Mouse (Mus musculus): ENCODE measurements around the gene Txndc11. TPM values are rescaled to one million over a fixed set of nuclear protein-coding genes. Genes with fewer than 3 reads are reported as not detected.

Txndc11 gene
- polyA plus RNA-seq (2014; fragmentation: Illumina TruSeq; extraction: RNeasy Lipid Tissue Mini Kit (QIAGEN cat#74804); ENCODE audit: low read depth, low replicate concordance) = 9.1 TPM

GRCm38 (mm10) chr16:11134348-11135344 lies at the start of gene Txndc11:
TSS of gene Txndc11 (minus strand) at chr16:11134650.

GRCm38 (mm10) chr16:11176208-11176883 lies 41.9 kb upstream of the Txndc11 start, which contains the start of gene Zc3h7a:
TSS of gene Zc3h7a (minus strand) at chr16:11176393.

GRCm38 (mm10) chr16:11066029-11066832 lies 68.2 kb downstream of the Txndc11 start, which contains the start of gene Litaf:
TSS of gene Litaf (minus strand) at chr16:11066157.

GRCm38 (mm10) chr16:11060645-11061044 lies 73.8 kb downstream of the Txndc11 start, which contains the start of gene Snn:
TSS of gene Snn (plus strand) at chr16:11060945.

Other genes with a start within 250 kb of the Txndc11 start
- 5.4 TPM for gene Snn, start 73.7 kb downstream of the Txndc11 start, polyA plus RNA-seq (2014; fragmentation: Illumina TruSeq; extraction: RNeasy Lipid Tissue Mini Kit (QIAGEN cat#74804); ENCODE audit: low read depth, low replicate concordance)
- gene Litaf, start 68.5 kb downstream of the Txndc11 start, polyA plus RNA-seq (2014; fragmentation: Illumina TruSeq; extraction: RNeasy Lipid Tissue Mini Kit (QIAGEN cat#74804); ENCODE audit: low read depth, low replicate concordance) = 11.7 TPM
- 167 TPM for gene Zc3h7a, start 41.7 kb upstream of the Txndc11 start, polyA plus RNA-seq (2014; fragmentation: Illumina TruSeq; extraction: RNeasy Lipid Tissue Mini Kit (QIAGEN cat#74804); ENCODE audit: low read depth, low replicate concordance)
- gene Rsl1d1, start 68.7 kb upstream of the Txndc11 start, polyA plus RNA-seq (2014; fragmentation: Illumina TruSeq; extraction: RNeasy Lipid Tissue Mini Kit (QIAGEN cat#74804); ENCODE audit: low read depth, low replicate concordance) = 109 TPM
- 257 TPM for gene Gspt1, start 119.7 kb upstream of the Txndc11 start, polyA plus RNA-seq (2014; fragmentation: Illumina TruSeq; extraction: RNeasy Lipid Tissue Mini Kit (QIAGEN cat#74804); ENCODE audit: low read depth, low replicate concordance)
- gene Tnfrsf17, start 179.2 kb upstream of the Txndc11 start, polyA plus RNA-seq (2014; fragmentation: Illumina TruSeq; extraction: RNeasy Lipid Tissue Mini Kit (QIAGEN cat#74804); ENCODE audit: low read depth, low replicate concordance) = not detected
- gene Snx29, start 188.3 kb upstream of the Txndc11 start, polyA plus RNA-seq (2014; fragmentation: Illumina TruSeq; extraction: RNeasy Lipid Tissue Mini Kit (QIAGEN cat#74804); ENCODE audit: low read depth, low replicate concordance) = 2.6 TPM